Mouse (Mus musculus): ENCODE measurements around the gene Entpd1.

- TF ChIP-seq CTCF (IDR thresholded peaks at IDR 0.05; ENCODE audit: borderline replicate concordance, insufficient read depth, low read length): no peak
- TF ChIP-seq POLR2A (IDR thresholded peaks at IDR 0.05; ENCODE audit: low read depth, low read length): no peak
Measured at GRCm38 (mm10) chr19:40632668-40633067, 20.5 kb downstream of the Entpd1 start.

All from embryonic fibroblast, embryonic 13.5 days (primary cell).